Mouse (Mus musculus) forebrain, embryonic 14.5 days (tissue): ENCODE results near the gene Olfm1. TPM values are rescaled to one million over a fixed set of nuclear protein-coding genes. Genes with fewer than 3 reads are reported as not detected.

Source experiments
- ATAC-seq: fragments of 200-750 bp; cut with Nextera tagmentation; 2 replicates; pipeline ENCODE4 v1.8.0; 2017; ENCODE audit warnings: mild to moderate bottlenecking, moderate library complexity
- DNase-seq: peaks from one replicate; pipeline ENCODE4 v3.0.0-alpha.2; 2015; ENCODE audit warnings: low spot score
- H3K27ac ChIP-seq: fragments of 300-500 bp; sonication (generic); 2 replicates; pipeline ENCODE4 v1.5.1; 2014; ENCODE audit warnings: low read depth, mild to moderate bottlenecking, control low read depth, low read length, moderate library complexity
- H3K27me3 ChIP-seq: fragments of 300-500 bp; sonication (generic); replicated peaks from 2 replicates; pipeline ENCODE4 v1.6.1; 2014; ENCODE audit warnings: low read length, control low read depth, mixed read lengths; ENCODE audit not compliant: control insufficient read depth, insufficient read depth
- H3K36me3 ChIP-seq: fragments of 300-500 bp; sonication (generic); 2 replicates; pipeline ENCODE4 v1.6.1; 2014; ENCODE audit warnings: low read length, control low read depth; ENCODE audit not compliant: control insufficient read depth, insufficient read depth
- H3K4me1 ChIP-seq: fragments of 300-500 bp; sonication (generic); 2 replicates; pipeline ENCODE4 v1.6.1; 2014; ENCODE audit warnings: antibody characterized with exemption, low read length, control low read depth; ENCODE audit not compliant: control insufficient read depth, insufficient read depth
- H3K4me2 ChIP-seq: fragments of 300-500 bp; sonication (generic); 2 replicates; pipeline ENCODE4 v1.6.1; 2014; ENCODE audit warnings: mild to moderate bottlenecking, control low read depth, low read length
- H3K4me3 ChIP-seq: fragments of 300-500 bp; sonication (generic); 2 replicates; pipeline ENCODE4 v1.5.1; 2014; ENCODE audit warnings: low read depth, low read length, control low read depth
- H3K9ac ChIP-seq: fragments of 300-500 bp; sonication (generic); 2 replicates; pipeline ENCODE4 v1.6.1; 2014; ENCODE audit warnings: mild to moderate bottlenecking, low read length, control low read depth, moderate library complexity
- H3K9me3 ChIP-seq: fragments of 300-500 bp; sonication (generic); replicated peaks from 2 replicates; pipeline ENCODE4 v1.6.1; 2016; ENCODE audit warnings: low read length, control low read depth, mixed read lengths; ENCODE audit not compliant: control insufficient read depth
- WGBS: fragments of 180-500 bp; shearing (Covaris S2); extraction: QIAGEN DNeasy Blood & Tissue Kit; methylation state at CpG from one replicate; pipeline ENCODE4 v1.1.7; 2014; 5-methylcytosine and 5-hydroxymethylcytosine counted together
- polyA plus RNA-seq: library from polyadenylated mRNA; unstranded; fragments of >200 nt; fragmentation: Nextera tagmentation; extraction: Ambion mirVana; gene quantifications from 2 replicates; pipeline ENCODE4 v1.2.1, GENCODE M21; 2014

The Olfm1 gene
- polyA plus RNA-seq, 1 experiment from 2014 or later = 173 TPM

DNA sequence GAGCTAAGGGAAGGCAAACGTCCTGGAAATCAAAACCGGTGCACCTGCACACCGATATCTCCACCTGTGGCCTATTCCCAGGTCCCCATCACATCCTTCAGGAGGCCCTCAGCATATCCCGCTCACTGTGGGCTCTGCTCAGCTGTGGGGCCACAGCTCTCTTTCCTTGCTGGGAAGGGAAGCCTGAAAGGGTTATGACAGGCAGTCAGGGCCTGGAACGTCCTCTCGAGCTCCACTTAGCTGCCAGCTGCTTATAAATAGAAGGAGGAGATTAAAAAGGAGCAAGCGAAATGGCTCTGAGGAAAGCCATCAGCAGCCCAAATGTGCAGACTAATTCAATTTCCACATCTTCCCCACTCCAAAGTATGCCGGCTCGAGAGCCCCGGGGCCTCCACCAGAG lies 86.1 kb downstream of the Olfm1 start:
- H3K27ac ChIP-seq = no peak overlapping the region
- no peak for ATAC-seq
- no peaks in the 10 kb centered on the region for H3K27me3 ChIP-seq
- DNase-seq = no peak
- H3K4me3 ChIP-seq = no peak overlapping the region
- no peaks in the 10 kb centered on the region for H3K4me1 ChIP-seq
- no peaks in the 10 kb centered on the region for H3K36me3 ChIP-seq
- H3K9me3 ChIP-seq = no peaks in the 10 kb centered on the region
- 76% methylated on average over 10 of the region's 10 CpGs for WGBS
- no peak overlapping the region for H3K4me2 ChIP-seq
- no peak overlapping the region for H3K9ac ChIP-seq

Other genes with a start within 250 kb of the Olfm1 start
- not detected in 2 replicates for gene Fcnb, start 108.1 kb upstream of the Olfm1 start, polyA plus RNA-seq